Mouse (Mus musculus) erythroblast, embryonic 14.5 days (primary cell): ENCODE data around the gene Acsl6.

ENCODE experiments used
- GATA1 ChIP-seq: IDR thresholded peaks from 2 replicates; pipeline ENCODE4 v1.6.1; 2012; ENCODE audit warnings: low read length, inconsistent platforms, mixed read lengths
- TAL1 ChIP-seq: IDR thresholded peaks from 3 replicates; pipeline ENCODE4 v1.6.1; 2012; ENCODE audit warnings: low read length, inconsistent platforms, mixed read lengths

GRCm38 (mm10) chr11:54296734-54297133 is 6.9 kb upstream of the Acsl6 start:
- TF ChIP-seq TAL1 (no peak), GATA1 (no peak)
